Mouse (Mus musculus): ENCODE measurements around the gene Sfxn4.

Gene Sfxn4

GRCm38 (mm10) chr19:60818677-60819076 lies 42.6 kb downstream of the Sfxn4 start:
- DNase-seq = no peak

GRCm38 (mm10) chr19:60813133-60813532 lies 48.1 kb downstream of the Sfxn4 start:
- no peak for DNase-seq

GRCm38 (mm10) chr19:60812036-60812389 lies 49.3 kb downstream of the Sfxn4 start:
- DNase-seq = no peak

GRCm38 (mm10) chr19:60811098-60812035 lies 49.9 kb downstream of the Sfxn4 start, which contains the start of gene Fam45a:
TSS of gene Fam45a (plus strand) at chr19:60811585.
- DNase-seq = peak; percentile 87 to 90

- no peak for DNase-seq
These were observed 51.4 kb downstream of the Sfxn4 start for GRCm38 (mm10) chr19:60809927-60810326.

- DNase-seq = no peak
These were observed 56.4 kb downstream of the Sfxn4 start for GRCm38 (mm10) chr19:60804903-60805302.

- DNase-seq = no peak
These were observed 61.3 kb downstream of the Sfxn4 start for GRCm38 (mm10) chr19:60799867-60800569.

- no peak for DNase-seq
These were observed 63.9 kb downstream of the Sfxn4 start for GRCm38 (mm10) chr19:60797415-60797814.

- DNase-seq = no peak
These were observed 66.0 kb downstream of the Sfxn4 start for GRCm38 (mm10) chr19:60795244-60795643.

- DNase-seq = no peak
These were observed 68.0 kb downstream of the Sfxn4 start for GRCm38 (mm10) chr19:60793170-60793707.

GRCm38 (mm10) chr19:60791164-60791563 lies 70.1 kb downstream of the Sfxn4 start:
- no peak for DNase-seq

- peak; percentile 90 for DNase-seq
These were observed 70.6 kb downstream of the Sfxn4 start, which contains the start of gene Eif3a for GRCm38 (mm10) chr19:60790551-60791161. TSS of gene Eif3a (minus strand) at chr19:60790658.

- peak in 1 of 2 experiments; percentile 52 for DNase-seq
These were observed 71.3 kb downstream of the Sfxn4 start for GRCm38 (mm10) chr19:60789919-60790506.

GRCm38 (mm10) chr19:60789452-60789851 lies 71.8 kb downstream of the Sfxn4 start:
- no peak for DNase-seq

- no peak for DNase-seq
These were observed 72.9 kb downstream of the Sfxn4 start for GRCm38 (mm10) chr19:60788214-60788960.

GRCm38 (mm10) chr19:60787465-60788150 lies 73.7 kb downstream of the Sfxn4 start:
- no peak for DNase-seq

All from spleen, adult 18-20 months (tissue).